Mouse (Mus musculus): Measurements from ENCODE around the gene Klf1. TPM values are rescaled to one million over a fixed set of nuclear protein-coding genes. Genes with fewer than 3 reads are reported as not detected.
A peak's percentile ranks its signal among the peaks of the same experiment; 100 is the strongest.

Klf1 gene
- 3.2 and 6.0 TPM in 2 replicates for polyA plus RNA-seq (2012; rRNA removed)

DNA sequence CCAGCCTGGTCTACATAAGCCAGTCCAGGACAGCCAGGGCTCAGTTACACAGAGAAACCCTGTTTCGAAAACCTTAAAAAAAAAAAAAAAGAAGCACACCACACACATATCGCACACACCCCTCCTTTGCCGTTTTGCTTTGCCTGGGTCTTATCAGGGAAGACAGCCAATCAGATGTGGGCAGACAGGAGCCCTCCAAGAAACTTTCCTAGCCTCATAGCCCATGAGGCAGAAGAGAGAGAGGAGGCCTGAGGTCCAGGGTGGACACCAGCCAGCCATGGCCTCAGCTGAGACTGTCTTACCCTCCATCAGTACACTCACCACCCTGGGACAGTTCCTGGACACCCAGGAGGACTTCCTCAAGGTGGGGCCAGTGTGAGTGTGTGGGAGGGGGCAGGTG lies at the start of gene Klf1:
Gene Klf1, plus strand, starts transcription at position 177 of the 400 bp plus-strand sequence.
- H3K27ac ChIP-seq (ENCODE audit: insufficient read depth, low read depth, low read length) = no peak within 1 kb of the TSS
- H3K27me3 ChIP-seq (replicated peaks; ENCODE audit: control insufficient read depth, insufficient read depth, low read length) = no peaks in the 10 kb centered on the region
- TF ChIP-seq POLR2A (IDR thresholded peaks at IDR 0.05; ENCODE audit: low read depth, low read length) = no peak
- no peaks in the 10 kb centered on the region; the same call in 1 of the 2 replicates for H3K4me1 ChIP-seq (ENCODE audit: control insufficient read depth, insufficient read depth, low read length)
- no peak for DNase-seq
- 81% methylated on average over 3 of the region's 3 CpGs for WGBS
- no peaks in the 10 kb centered on the region for H3K36me3 ChIP-seq (ENCODE audit: control insufficient read depth, insufficient read depth, low read length)
- H3K4me3 ChIP-seq (ENCODE audit: insufficient read depth, low read depth, low read length) = peak within 1 kb of the TSS; percentile 75

DNA sequence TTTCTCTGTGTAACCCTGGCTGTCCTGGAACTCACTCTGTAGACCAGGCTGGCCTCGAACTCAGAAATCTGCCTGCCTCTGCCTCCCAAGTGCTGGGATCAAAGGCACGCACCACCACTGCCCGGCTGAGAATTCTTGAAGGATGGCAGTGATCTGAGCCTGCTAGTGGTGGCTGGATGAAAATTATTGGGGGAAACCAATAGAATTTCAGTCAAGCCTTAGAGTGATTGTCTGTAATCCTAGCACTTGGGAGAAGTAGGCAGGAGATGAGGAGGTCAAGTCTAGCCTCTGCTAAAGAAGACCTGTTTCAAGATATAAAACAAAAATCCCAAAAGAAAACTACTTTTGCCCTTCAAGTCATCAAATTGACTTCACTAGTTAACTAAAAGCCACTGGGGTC lies 45.3 kb upstream of the Klf1 start:
- TF ChIP-seq CTCF (conservative IDR thresholded peaks at IDR 0.05; ENCODE audit: insufficient read depth, insufficient read length, low read depth, low read length) = no peak
- no peak for TF ChIP-seq POLR2A (IDR thresholded peaks at IDR 0.05; ENCODE audit: low read depth, low read length)
- Histone ChIP-seq H3K36me3 (ENCODE audit: control insufficient read depth, insufficient read depth, low read length) (no peaks in the 10 kb centered on the region), H3K27me3 (replicated peaks; ENCODE audit: control insufficient read depth, insufficient read depth, low read length) (no peaks in the 10 kb centered on the region), H3K4me1 (ENCODE audit: control insufficient read depth, insufficient read depth, low read length) (peaks cover 6% of the 10 kb centered on the region; the same call in 1 of the 2 replicates), H3K27ac (ENCODE audit: insufficient read depth, low read depth, low read length) (no peak overlapping the region), H3K4me3 (ENCODE audit: insufficient read depth, low read depth, low read length) (no peak overlapping the region)
- DNase-seq = no peak
- 92% methylated on average over 3 of the region's 3 CpGs for WGBS

DNA sequence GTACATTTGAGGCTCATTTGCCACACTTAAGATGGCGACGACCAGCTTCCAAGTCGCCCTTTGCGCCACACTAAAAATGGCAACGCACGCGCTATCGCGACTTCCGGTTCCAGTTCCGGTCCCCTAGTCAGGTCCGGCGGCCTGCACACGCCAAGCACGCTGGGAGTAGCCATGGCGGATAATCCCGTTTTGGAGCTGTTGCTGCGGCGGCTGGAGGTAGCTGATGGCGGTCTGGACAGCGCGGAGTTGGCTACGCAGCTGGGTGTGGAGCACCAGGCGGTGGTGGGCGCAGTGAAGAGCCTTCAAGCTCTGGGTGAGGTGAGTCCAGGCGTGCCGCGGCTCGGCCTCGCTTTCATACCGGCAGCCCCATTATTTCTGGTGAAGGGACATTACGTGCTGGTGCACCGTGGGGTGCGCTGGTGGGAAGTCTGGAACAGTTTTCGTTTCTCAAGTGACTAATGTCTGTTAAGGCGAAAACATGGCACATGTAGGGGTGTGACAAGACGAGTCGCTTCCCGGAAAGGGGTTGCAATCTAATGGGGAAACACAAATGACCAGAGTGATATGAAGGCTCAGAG lies 44.8 kb upstream of the Klf1 start, which contains the start of gene Farsa:
Gene Farsa, plus strand, starts transcription at position 126 of the 578 bp plus-strand sequence.
- Histone ChIP-seq H3K27ac (ENCODE audit: insufficient read depth, low read depth, low read length) (peak within 1 kb of the TSS; percentile 69), H3K36me3 (ENCODE audit: control insufficient read depth, insufficient read depth, low read length) (no peaks in the 10 kb centered on the region), H3K27me3 (replicated peaks; ENCODE audit: control insufficient read depth, insufficient read depth, low read length) (no peaks in the 10 kb centered on the region), H3K4me3 (ENCODE audit: insufficient read depth, low read depth, low read length) (peak within 1 kb of the TSS; percentile 90), H3K4me1 (ENCODE audit: control insufficient read depth, insufficient read depth, low read length) (peaks cover 6% of the 10 kb centered on the region; the same call in 1 of the 2 replicates)
- TF ChIP-seq POLR2A (IDR thresholded peaks at IDR 0.05; ENCODE audit: low read depth, low read length) (peak; percentile 83), CTCF (conservative IDR thresholded peaks at IDR 0.05; ENCODE audit: insufficient read depth, insufficient read length, low read depth, low read length) (no peak)
- WGBS = under 1% methylated on average over 39 of the region's 39 CpGs
- peak; percentile 96 for DNase-seq

DNA sequence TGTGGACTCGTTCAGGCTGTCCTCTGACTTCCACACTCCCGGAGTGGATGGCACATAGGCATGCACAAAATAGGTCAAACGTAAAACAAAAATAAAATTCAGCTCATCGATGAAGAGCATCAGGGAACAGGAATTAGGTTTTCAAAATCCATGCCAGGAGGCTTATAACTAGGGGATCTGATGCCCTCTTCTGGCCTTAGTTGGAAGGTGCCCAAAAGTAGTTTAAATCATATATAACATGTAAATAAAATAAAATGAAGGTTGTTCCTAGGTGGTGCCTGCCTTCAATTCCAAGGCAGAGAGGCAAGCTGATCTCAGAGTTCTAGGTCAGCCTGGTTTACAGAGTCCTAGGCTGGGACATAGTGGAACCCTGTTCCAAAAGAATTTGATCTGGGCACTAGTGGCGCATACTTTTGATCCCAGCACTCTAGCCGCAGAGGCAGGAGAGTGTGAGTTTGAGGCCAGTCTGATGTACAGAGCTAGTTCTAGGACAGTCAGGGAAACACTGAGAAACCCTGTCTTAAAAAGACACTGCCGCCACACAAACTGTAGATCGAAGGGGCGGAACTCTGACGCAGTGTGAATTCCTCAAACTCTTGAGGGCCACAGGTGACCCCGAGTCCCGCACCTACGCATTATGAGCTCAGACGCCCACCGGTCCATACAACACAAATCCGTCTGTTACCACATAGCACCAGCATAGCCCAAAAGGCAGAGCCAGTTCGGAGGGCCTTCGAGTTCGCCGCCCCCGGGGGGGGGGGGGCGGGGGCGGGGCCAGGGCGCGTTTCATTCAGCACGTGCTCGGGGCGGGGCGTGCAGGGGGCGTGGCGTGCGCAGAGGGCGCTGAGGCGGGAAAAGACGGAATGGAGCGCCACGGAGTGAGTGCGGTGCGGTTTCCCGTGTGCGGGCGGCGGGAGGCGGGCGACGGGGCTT lies 30.1 kb upstream of the Klf1 start, which contains the start of gene Syce2:
Gene Syce2, plus strand, starts transcription at position 736 of the 933 bp plus-strand sequence.
- Histone ChIP-seq H3K36me3 (ENCODE audit: control insufficient read depth, insufficient read depth, low read length) (no peaks in the 10 kb centered on the region), H3K27ac (ENCODE audit: insufficient read depth, low read depth, low read length) (no peak within 1 kb of the TSS), H3K27me3 (replicated peaks; ENCODE audit: control insufficient read depth, insufficient read depth, low read length) (no peaks in the 10 kb centered on the region), H3K4me3 (ENCODE audit: insufficient read depth, low read depth, low read length) (peak within 1 kb of the TSS; percentile 52), H3K4me1 (ENCODE audit: control insufficient read depth, insufficient read depth, low read length) (0 out of 2 replicates have a peak, but pooled peaks cover 4% of the 10 kb centered on the region)
- 8% methylated on average over 46 of the region's 46 CpGs for WGBS
- TF ChIP-seq CTCF (conservative IDR thresholded peaks at IDR 0.05; ENCODE audit: insufficient read depth, insufficient read length, low read depth, low read length) (no peak), POLR2A (IDR thresholded peaks at IDR 0.05; ENCODE audit: low read depth, low read length) (no peak)
- peak; percentile 85 for DNase-seq

DNA sequence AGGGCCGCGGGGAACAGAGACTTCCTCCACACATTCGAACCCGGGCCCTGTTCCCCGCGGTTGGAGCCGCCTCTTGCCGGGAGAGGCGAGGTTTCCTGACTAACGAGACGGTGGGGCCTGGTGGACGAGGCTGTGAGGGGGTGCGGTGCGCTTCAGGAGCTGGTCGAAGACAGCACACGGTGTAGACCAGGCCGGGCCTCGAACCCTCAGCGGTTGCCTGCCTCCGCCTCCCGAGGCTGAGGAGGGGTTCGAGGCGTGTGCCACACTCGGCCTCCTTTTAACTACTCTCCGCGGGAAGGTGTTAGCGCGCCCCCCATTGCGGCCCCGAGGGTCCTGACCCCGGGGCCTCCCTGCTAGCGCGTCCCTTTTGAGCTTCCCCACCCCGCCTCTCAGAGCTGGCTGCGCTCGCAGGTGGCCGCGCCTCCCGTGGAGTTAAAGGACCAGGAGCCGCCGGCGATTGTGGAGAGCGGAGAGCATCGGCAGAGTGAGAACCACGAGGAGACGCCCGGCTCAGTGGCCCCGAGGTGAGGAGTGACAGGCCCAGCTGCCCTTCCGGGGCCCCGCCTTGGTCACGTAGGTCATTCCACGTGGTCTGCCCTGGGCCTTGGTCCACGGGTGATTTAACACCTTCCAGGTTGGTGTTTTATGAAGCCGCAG lies 29.3 kb upstream of the Klf1 start:
- H3K36me3 ChIP-seq (ENCODE audit: control insufficient read depth, insufficient read depth, low read length) = no peaks in the 10 kb centered on the region
- peak; percentile 48 for DNase-seq
- WGBS = 2% methylated on average over 54 of the region's 54 CpGs
- H3K4me3 ChIP-seq (ENCODE audit: insufficient read depth, low read depth, low read length) = peak overlapping the region; percentile 36
- TF ChIP-seq POLR2A (IDR thresholded peaks at IDR 0.05; ENCODE audit: low read depth, low read length) = no peak
- TF ChIP-seq CTCF (conservative IDR thresholded peaks at IDR 0.05; ENCODE audit: insufficient read depth, insufficient read length, low read depth, low read length) = no peak
- H3K27ac ChIP-seq (ENCODE audit: insufficient read depth, low read depth, low read length) = no peak overlapping the region
- H3K27me3 ChIP-seq (replicated peaks; ENCODE audit: control insufficient read depth, insufficient read depth, low read length) = no peaks in the 10 kb centered on the region
- 0 out of 2 replicates have a peak, but pooled peaks cover 4% of the 10 kb centered on the region for H3K4me1 ChIP-seq (ENCODE audit: control insufficient read depth, insufficient read depth, low read length)

DNA sequence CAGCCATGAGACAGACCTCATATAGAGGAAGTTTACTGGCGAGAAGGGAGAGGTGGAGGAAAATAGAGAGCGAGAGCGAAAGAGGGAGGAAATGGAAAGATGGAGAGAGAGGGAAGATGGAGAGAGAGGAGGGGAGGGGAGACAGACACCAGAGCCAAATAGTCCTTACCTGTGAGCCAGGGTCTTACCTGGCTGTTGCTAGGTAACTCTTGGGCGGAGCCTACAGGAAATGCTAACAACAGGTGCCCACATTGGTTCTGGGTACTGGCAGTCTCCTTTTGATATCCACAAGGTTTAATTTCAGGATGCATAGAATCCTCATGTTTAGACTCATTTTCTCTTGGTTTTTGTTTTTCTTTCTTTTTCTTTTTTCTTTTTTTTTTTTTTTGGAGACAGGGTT lies 28.7 kb upstream of the Klf1 start:
- WGBS = 91% methylated on average over 4 of the region's 4 CpGs
- Histone ChIP-seq H3K4me3 (ENCODE audit: insufficient read depth, low read depth, low read length) (no peak overlapping the region), H3K4me1 (ENCODE audit: control insufficient read depth, insufficient read depth, low read length) (0 out of 2 replicates have a peak, but pooled peaks cover 4% of the 10 kb centered on the region), H3K36me3 (ENCODE audit: control insufficient read depth, insufficient read depth, low read length) (no peaks in the 10 kb centered on the region), H3K27ac (ENCODE audit: insufficient read depth, low read depth, low read length) (no peak overlapping the region), H3K27me3 (replicated peaks; ENCODE audit: control insufficient read depth, insufficient read depth, low read length) (no peaks in the 10 kb centered on the region)
- no peak for DNase-seq
- TF ChIP-seq CTCF (conservative IDR thresholded peaks at IDR 0.05; ENCODE audit: insufficient read depth, insufficient read length, low read depth, low read length) = no peak
- no peak for TF ChIP-seq POLR2A (IDR thresholded peaks at IDR 0.05; ENCODE audit: low read depth, low read length)

Data from kidney, adult 2 months (tissue).